Mouse (Mus musculus) liver, adult 2 months (tissue): ENCODE measurements around the gene Morn1. TPM values are rescaled to one million over a fixed set of nuclear protein-coding genes. Genes with fewer than 3 reads are reported as not detected.
A peak's percentile ranks its signal among the peaks of the same experiment; 100 is the strongest.
"Not testable (repeated sequence)": the region's sequence is repeated elsewhere in the genome, so short reads cannot be mapped to it uniquely, and the experiment has no call there.

Experiments used
- DNase-seq: peaks from one replicate; pipeline ENCODE4 v3.0.0-alpha.2; 2011; ENCODE audit warnings: low read depth, low spot score; ENCODE audit errors: extremely low read depth
- H3K27ac ChIP-seq: fragments of 200-500 bp; replicated peaks from 2 replicates; pipeline ENCODE4 v1.5.1; 2012; ENCODE audit warnings: low read depth, mild to moderate bottlenecking, control low read depth, inconsistent platforms, low read length; ENCODE audit not compliant: insufficient read depth
- H3K27me3 ChIP-seq: fragments of 200-500 bp; 2 replicates; pipeline ENCODE4 v1.6.1; 2012; ENCODE audit warnings: mild to moderate bottlenecking, moderate library complexity, low read length, inconsistent platforms; ENCODE audit not compliant: control insufficient read depth, insufficient read depth
- H3K36me3 ChIP-seq: fragments of 200-500 bp; 2 replicates; pipeline ENCODE4 v1.6.1; 2012; ENCODE audit warnings: low read length, inconsistent platforms; ENCODE audit not compliant: control insufficient read depth, insufficient read depth
- H3K4me1 ChIP-seq: fragments of 200-500 bp; 2 replicates; pipeline ENCODE4 v1.6.1; 2011; ENCODE audit warnings: low read length; ENCODE audit not compliant: control insufficient read depth, insufficient read depth
- H3K4me3 ChIP-seq: fragments of 200-500 bp; 2 replicates; pipeline ENCODE4 v1.5.1; 2011; ENCODE audit warnings: low read depth, mild to moderate bottlenecking, control low read depth, low read length, moderate library complexity; ENCODE audit not compliant: insufficient read depth
- H3K79me2 ChIP-seq: fragments of 200-500 bp; 2 replicates; pipeline ENCODE4 v1.6.1; 2012; ENCODE audit warnings: inconsistent platforms, mild to moderate bottlenecking, low read length, moderate library complexity; ENCODE audit not compliant: control insufficient read depth, insufficient read depth
- H3K9ac ChIP-seq: fragments of 200-500 bp; 2 replicates; pipeline ENCODE4 v1.6.1; 2012; ENCODE audit warnings: low read depth, mild to moderate bottlenecking, control low read depth, inconsistent platforms, low read length
- CTCF ChIP-seq: fragments of 200-500 bp; IDR thresholded peaks from 2 replicates; pipeline ENCODE4 v1.5.1; 2011; ENCODE audit warnings: low read depth, low read length, control low read depth
- POLR2A ChIP-seq: fragments of 200-500 bp; IDR thresholded peaks from 2 replicates; pipeline ENCODE4 v1.6.1; 2011; ENCODE audit warnings: low read length, control low read depth; ENCODE audit not compliant: insufficient read depth; ENCODE audit errors: extremely low read depth
- WGBS: fragments of 180-500 bp; shearing (Covaris S2); methylation state at CpG from one replicate; pipeline ENCODE4 v1.1.7; 2018; 5-methylcytosine and 5-hydroxymethylcytosine counted together
- polyA plus RNA-seq: library from polyadenylated mRNA; depleted of rRNA; stranded (reverse); fragments of >200 nt; gene quantifications from 2 replicates; pipeline ENCODE4 v1.2.3, GENCODE M21; 2012
- total RNA-seq: library from RNA; depleted of rRNA; stranded (reverse); fragments of >200 nt; gene quantifications from 2 replicates; pipeline ENCODE4 v1.2.3, GENCODE M21; 2014

Gene Morn1
- total and polyA plus RNA-seq, 2 experiments, result 3.6 to 4.2 TPM

- WGBS, result 55% methylated on average over 5 of the region's 5 CpGs
- peaks cover 16% of the 10 kb centered on the region for H3K4me1 ChIP-seq
- no peak for DNase-seq
- H3K79me2 ChIP-seq, result 0 out of 2 replicates have a peak, but pooled peaks cover 4% of the 10 kb centered on the region
- H3K4me3 ChIP-seq, result no peak overlapping the region
- H3K9ac ChIP-seq, result no peak overlapping the region
- no peak overlapping the region for H3K27ac ChIP-seq
- no peaks in the 10 kb centered on the region for H3K27me3 ChIP-seq
- TF ChIP-seq POLR2A (no peak), CTCF (no peak)
- peaks cover 21% of the 10 kb centered on the region; the same call in 1 of the 2 replicates for H3K36me3 ChIP-seq
Observed at GRCm38 (mm10) chr4:155070921-155071320, 15.5 kb upstream of the Morn1 start.

- no peak overlapping the region for H3K4me3 ChIP-seq
Observed at GRCm38 (mm10) chr4:155074418-155074817, 12.0 kb upstream of the Morn1 start.

DNA sequence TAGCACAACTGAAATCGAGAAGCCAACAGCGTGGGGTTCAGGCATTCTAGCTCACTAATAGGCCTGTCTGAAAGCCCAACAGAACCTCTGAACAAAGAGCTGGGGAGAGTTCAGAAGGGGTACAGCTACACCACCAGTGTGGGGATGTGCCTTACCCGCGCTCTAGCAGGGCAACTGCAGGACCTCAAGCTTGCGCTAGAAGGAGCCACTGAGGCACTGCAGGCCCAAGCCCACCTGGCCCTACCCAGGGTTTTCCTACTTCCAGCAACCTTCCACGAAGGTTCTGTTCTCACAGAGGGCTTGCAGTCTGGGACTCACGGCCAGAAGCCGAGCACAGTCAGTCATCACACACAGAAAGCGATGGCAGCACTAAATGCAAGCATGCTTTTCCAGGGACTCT is 11.2 kb upstream of the Morn1 start:
- 89% methylated on average over 9 of the region's 9 CpGs for WGBS
- TF ChIP-seq POLR2A (no peak), CTCF (no peak)
- Histone ChIP-seq H3K27me3 (no peaks in the 10 kb centered on the region), H3K36me3 (peaks cover 37% of the 10 kb centered on the region), H3K79me2 (peaks cover 2% of the 10 kb centered on the region; the same call in 1 of the 2 replicates), H3K4me1 (peaks cover 11% of the 10 kb centered on the region), H3K27ac (no peak overlapping the region), H3K9ac (no peak overlapping the region), H3K4me3 (no peak overlapping the region)
- DNase-seq, result no peak

More at GRCm38 (mm10) chr4:155074418-155074817, 12.0 kb upstream of the Morn1 start:
- no peak overlapping the region for H3K27ac ChIP-seq
- no peak for TF ChIP-seq CTCF
- TF ChIP-seq POLR2A, result no peak
- DNase-seq, result no peak
- no peak overlapping the region for H3K9ac ChIP-seq
- H3K36me3 ChIP-seq, result peaks cover 30% of the 10 kb centered on the region
- H3K4me1 ChIP-seq, result peaks cover 11% of the 10 kb centered on the region
- H3K79me2 ChIP-seq, result no peaks in the 10 kb centered on the region
- 45% methylated on average over 9 of the region's 9 CpGs for WGBS
- H3K27me3 ChIP-seq, result no peaks in the 10 kb centered on the region

GRCm38 (mm10) chr4:155075813-155076212 is 10.6 kb upstream of the Morn1 start:
- Histone ChIP-seq H3K27ac (no peak overlapping the region), H3K79me2 (peaks cover 4% of the 10 kb centered on the region; the same call in 1 of the 2 replicates), H3K27me3 (no peaks in the 10 kb centered on the region), H3K9ac (no peak overlapping the region), H3K36me3 (peaks cover 41% of the 10 kb centered on the region), H3K4me1 (peaks cover 11% of the 10 kb centered on the region), H3K4me3 (no peak overlapping the region)
- 29% methylated on average over 2 of the region's 2 CpGs for WGBS
- peak; percentile 85 for DNase-seq
- TF ChIP-seq POLR2A (no peak), CTCF (no peak)

DNA sequence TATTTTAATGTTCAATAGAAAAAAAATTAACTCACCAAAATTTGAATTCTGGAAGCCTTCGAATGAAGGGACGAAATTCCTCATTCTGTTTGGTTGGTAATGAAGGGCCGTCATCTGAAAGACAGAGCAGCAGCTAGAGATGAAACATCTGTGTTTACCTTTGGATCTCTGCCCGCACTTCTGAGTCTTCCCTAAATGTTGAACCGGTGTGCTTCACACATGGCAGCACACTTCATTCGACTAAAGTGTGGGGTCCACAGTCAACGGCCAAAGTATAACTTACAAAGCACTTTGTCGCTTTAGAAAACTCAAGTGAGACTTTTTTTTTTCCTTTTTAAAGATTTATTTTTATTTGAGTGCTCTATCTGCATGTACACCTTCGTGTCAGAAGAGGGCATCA is 9.7 kb upstream of the Morn1 start:
- Histone ChIP-seq H3K27ac (no peak overlapping the region), H3K4me1 (peaks cover 11% of the 10 kb centered on the region), H3K79me2 (peaks cover 4% of the 10 kb centered on the region; the same call in 1 of the 2 replicates), H3K9ac (no peak overlapping the region), H3K4me3 (no peak overlapping the region), H3K27me3 (no peaks in the 10 kb centered on the region), H3K36me3 (peaks cover 37% of the 10 kb centered on the region)
- DNase-seq, result no peak
- 65% methylated on average over 9 of the region's 9 CpGs for WGBS
- TF ChIP-seq POLR2A (no peak), CTCF (no peak)

- WGBS, result 87% methylated on average over 10 of the region's 10 CpGs
- DNase-seq, result not testable (repeated sequence)
- peaks cover 18% of the 10 kb centered on the region for H3K79me2 ChIP-seq
Observed at GRCm38 (mm10) chr4:155078808-155079207, 7.6 kb upstream of the Morn1 start.

More at GRCm38 (mm10) chr4:155078808-155079207, 7.6 kb upstream of the Morn1 start:
- not testable (repeated sequence) for H3K9ac ChIP-seq, H3K4me3 ChIP-seq, H3K27ac ChIP-seq, H3K27me3 ChIP-seq
- peaks cover 22% of the 10 kb centered on the region for H3K4me1 ChIP-seq
- peaks cover 32% of the 10 kb centered on the region for H3K36me3 ChIP-seq
